Mouse (Mus musculus) lung, embryonic 16.5 days (tissue): ENCODE data around the gene Ilf3. TPM values are rescaled to one million over a fixed set of nuclear protein-coding genes. Genes with fewer than 3 reads are reported as not detected.

ENCODE experiments used
- ATAC-seq: fragments of 200-750 bp; cut with Nextera tagmentation; 2 replicates; pipeline ENCODE4 v1.8.0; 2017; ENCODE audit warnings: low read depth, mild to moderate bottlenecking, moderate library complexity
- H3K27ac ChIP-seq: fragments of 300-500 bp; sonication (generic); 2 replicates; pipeline ENCODE4 v1.5.1; 2014; ENCODE audit warnings: mild to moderate bottlenecking, control low read depth, low read length
- H3K27me3 ChIP-seq: fragments of 300-500 bp; sonication (generic); 2 replicates; pipeline ENCODE4 v1.6.1; 2014; ENCODE audit warnings: low read depth, low read length, mixed read lengths; ENCODE audit not compliant: control insufficient read depth, insufficient read depth
- H3K36me3 ChIP-seq: fragments of 300-500 bp; sonication (generic); 2 replicates; pipeline ENCODE4 v1.6.1; 2014; ENCODE audit warnings: low read length; ENCODE audit not compliant: control insufficient read depth, insufficient read depth
- H3K4me1 ChIP-seq: fragments of 300-500 bp; sonication (generic); replicated peaks from 2 replicates; pipeline ENCODE4 v1.6.1; 2014; ENCODE audit warnings: low read length, mixed read lengths; ENCODE audit not compliant: control insufficient read depth, insufficient read depth
- H3K4me2 ChIP-seq: fragments of 300-500 bp; sonication (generic); 2 replicates; pipeline ENCODE4 v1.6.1; 2014; ENCODE audit warnings: low read depth, low read length, control low read depth
- H3K4me3 ChIP-seq: fragments of 300-500 bp; sonication (generic); 2 replicates; pipeline ENCODE4 v1.5.1; 2014; ENCODE audit warnings: mild to moderate bottlenecking, low read length, control low read depth
- H3K9ac ChIP-seq: fragments of 300-500 bp; sonication (generic); 2 replicates; pipeline ENCODE4 v1.6.1; 2014; ENCODE audit warnings: low read length, control low read depth
- H3K9me3 ChIP-seq: fragments of 300-500 bp; sonication (generic); 2 replicates; pipeline ENCODE4 v1.6.1; 2016; ENCODE audit warnings: low read length; ENCODE audit not compliant: control insufficient read depth
- WGBS: fragments of 180-500 bp; shearing (Covaris S2); extraction: QIAGEN DNeasy Blood & Tissue Kit; methylation state at CpG from one replicate; pipeline ENCODE4 v1.1.7; 2014; 5-methylcytosine and 5-hydroxymethylcytosine counted together
- polyA plus RNA-seq: library from polyadenylated mRNA; unstranded; fragments of >200 nt; fragmentation: Nextera tagmentation; extraction: Ambion mirVana; gene quantifications from 2 replicates; pipeline ENCODE4 v1.2.1, GENCODE M21; 2015

The Ilf3 gene
- polyA plus RNA-seq, 1 experiment from 2014 or later, result 168 TPM

GRCm38 (mm10) chr9:21379195-21379594 lies 11.5 kb downstream of the Ilf3 start:
- Histone ChIP-seq H3K4me3 (no peak overlapping the region), H3K9ac (no peak overlapping the region), H3K9me3 (no peaks in the 10 kb centered on the region), H3K4me1 (peaks cover 5% of the 10 kb centered on the region; the same call in 1 of the 2 replicates), H3K36me3 (peaks cover 6% of the 10 kb centered on the region; the same call in 1 of the 2 replicates), H3K4me2 (no peak overlapping the region), H3K27me3 (no peaks in the 10 kb centered on the region), H3K27ac (no peak overlapping the region)
- ATAC-seq, result no peak
- WGBS, result 63% methylated on average over 3 of the region's 3 CpGs

GRCm38 (mm10) chr9:21380868-21381267 lies 13.2 kb downstream of the Ilf3 start:
- no peaks in the 10 kb centered on the region for H3K9me3 ChIP-seq
- ATAC-seq, result no peak
- H3K27me3 ChIP-seq, result no peaks in the 10 kb centered on the region
- H3K27ac ChIP-seq, result no peak overlapping the region
- peaks cover 5% of the 10 kb centered on the region; the same call in 1 of the 2 replicates for H3K36me3 ChIP-seq
- no peak overlapping the region for H3K4me2 ChIP-seq
- no peak overlapping the region for H3K9ac ChIP-seq
- no peak overlapping the region for H3K4me3 ChIP-seq
- peaks cover 5% of the 10 kb centered on the region; the same call in 1 of the 2 replicates for H3K4me1 ChIP-seq

DNA sequence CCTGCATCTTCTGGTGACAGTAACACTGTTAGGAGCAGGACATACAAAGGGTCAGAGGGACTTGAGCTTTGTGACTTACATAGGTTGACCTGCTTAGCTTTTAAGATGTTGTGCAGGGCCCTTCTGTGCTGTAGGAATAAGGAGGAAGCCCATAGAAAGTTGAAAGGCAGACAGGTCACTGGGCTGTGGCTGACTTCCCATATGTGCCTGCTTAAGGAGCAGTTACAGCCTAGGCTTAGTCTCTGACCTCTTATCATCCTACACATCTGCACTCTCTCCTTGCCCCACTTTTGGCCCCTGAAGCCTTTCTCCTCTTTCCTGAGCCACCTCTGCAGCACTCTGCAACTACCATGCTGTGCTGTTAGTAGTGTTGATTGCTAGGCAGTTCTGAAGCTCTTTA lies 16.3 kb downstream of the Ilf3 start:
- no peaks in the 10 kb centered on the region for H3K27me3 ChIP-seq
- H3K9ac ChIP-seq, result no peak overlapping the region
- H3K4me2 ChIP-seq, result no peak overlapping the region
- H3K9me3 ChIP-seq, result no peaks in the 10 kb centered on the region
- H3K4me3 ChIP-seq, result no peak overlapping the region
- peaks cover 8% of the 10 kb centered on the region; the same call in 1 of the 2 replicates for H3K36me3 ChIP-seq
- ATAC-seq, result no peak
- H3K4me1 ChIP-seq, result peaks cover 5% of the 10 kb centered on the region; the same call in 1 of the 2 replicates
- no peak overlapping the region for H3K27ac ChIP-seq

- H3K4me1 ChIP-seq, result no peaks in the 10 kb centered on the region
- H3K36me3 ChIP-seq, result peaks cover 85% of the 10 kb centered on the region
- no peak for ATAC-seq
- no peaks in the 10 kb centered on the region for H3K9me3 ChIP-seq
- no peak overlapping the region for H3K4me3 ChIP-seq
- H3K27ac ChIP-seq, result no peak overlapping the region
- H3K27me3 ChIP-seq, result no peaks in the 10 kb centered on the region
- H3K9ac ChIP-seq, result no peak overlapping the region
- H3K4me2 ChIP-seq, result no peak overlapping the region
- WGBS, result 82% methylated on average over 10 of the region's 10 CpGs
Measured at GRCm38 (mm10) chr9:21392646-21393175, 25.0 kb downstream of the Ilf3 start.

GRCm38 (mm10) chr9:21395692-21396091 lies 28.0 kb downstream of the Ilf3 start:
- H3K4me3 ChIP-seq, result no peak overlapping the region
- H3K27ac ChIP-seq, result no peak overlapping the region
- WGBS, result 84% methylated on average over 3 of the region's 3 CpGs
- H3K27me3 ChIP-seq, result no peaks in the 10 kb centered on the region
- H3K9ac ChIP-seq, result no peak overlapping the region
- H3K4me2 ChIP-seq, result no peak overlapping the region
- ATAC-seq, result no peak
- no peaks in the 10 kb centered on the region for H3K4me1 ChIP-seq
- H3K36me3 ChIP-seq, result peaks cover 83% of the 10 kb centered on the region
- no peaks in the 10 kb centered on the region for H3K9me3 ChIP-seq

- Histone ChIP-seq H3K36me3 (peaks cover 80% of the 10 kb centered on the region), H3K4me2 (no peak overlapping the region), H3K9me3 (no peaks in the 10 kb centered on the region), H3K9ac (no peak overlapping the region), H3K27me3 (no peaks in the 10 kb centered on the region), H3K4me3 (no peak overlapping the region), H3K4me1 (no peaks in the 10 kb centered on the region), H3K27ac (no peak overlapping the region)
- ATAC-seq, result no peak
- 93% methylated on average over 3 of the region's 3 CpGs for WGBS
Measured at GRCm38 (mm10) chr9:21397170-21397569, 29.5 kb downstream of the Ilf3 start.

DNA sequence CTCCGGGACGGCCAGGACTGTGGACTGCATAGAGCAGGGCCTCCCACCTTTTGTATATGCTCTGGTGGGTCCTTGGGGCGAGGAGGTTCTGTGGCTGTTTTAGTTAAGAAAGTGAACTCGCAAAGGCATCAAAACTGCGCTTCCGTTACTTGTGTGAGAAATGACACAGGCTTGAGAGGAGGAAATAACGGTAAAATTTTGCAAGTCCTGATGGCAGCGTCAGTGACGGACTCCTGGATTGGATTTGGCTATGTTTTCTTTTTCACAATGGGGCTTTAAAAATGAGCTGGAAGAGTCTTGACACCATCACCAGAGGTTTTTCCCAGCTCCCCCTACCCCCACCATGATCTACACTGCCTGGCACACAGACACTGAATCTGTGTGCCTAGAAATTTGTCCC lies 33.4 kb downstream of the Ilf3 start:
- Histone ChIP-seq H3K4me3 (no peak overlapping the region), H3K36me3 (peaks cover 78% of the 10 kb centered on the region), H3K9me3 (no peaks in the 10 kb centered on the region), H3K4me1 (no peaks in the 10 kb centered on the region), H3K4me2 (no peak overlapping the region), H3K27me3 (no peaks in the 10 kb centered on the region), H3K27ac (no peak overlapping the region), H3K9ac (no peak overlapping the region)
- no peak for ATAC-seq
- WGBS, result 93% methylated on average over 9 of the region's 9 CpGs

DNA sequence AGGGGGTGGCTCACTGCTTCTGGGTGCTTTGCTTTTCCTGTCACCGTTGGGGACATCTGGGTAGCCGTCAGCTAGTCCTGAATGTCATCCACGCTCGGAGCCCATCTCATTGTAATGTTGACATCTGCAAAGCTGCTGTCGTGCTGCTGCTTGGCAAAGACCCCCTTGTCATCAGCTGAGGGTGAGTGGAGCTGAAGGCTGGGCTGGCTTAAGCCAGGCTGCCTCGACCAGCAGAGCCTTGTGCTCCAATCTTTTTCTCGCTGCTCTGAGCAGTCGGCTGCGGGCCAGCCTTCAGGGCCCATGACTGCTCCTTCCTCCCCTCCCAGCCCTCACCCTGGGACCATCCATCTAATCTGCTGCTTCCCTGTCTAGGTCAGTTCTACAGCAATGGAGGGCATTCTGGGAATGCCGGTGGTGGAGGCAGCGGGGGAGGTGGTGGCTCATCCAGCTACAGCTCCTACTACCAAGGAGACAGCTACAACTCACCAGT lies 35.1 kb downstream of the Ilf3 start:
- no peak overlapping the region for H3K27ac ChIP-seq
- peaks cover 69% of the 10 kb centered on the region for H3K36me3 ChIP-seq
- H3K4me2 ChIP-seq, result no peak overlapping the region
- H3K4me1 ChIP-seq, result no peaks in the 10 kb centered on the region
- H3K4me3 ChIP-seq, result no peak overlapping the region
- ATAC-seq, result no peak
- H3K9ac ChIP-seq, result no peak overlapping the region
- no peaks in the 10 kb centered on the region for H3K9me3 ChIP-seq
- no peaks in the 10 kb centered on the region for H3K27me3 ChIP-seq
- 71% methylated on average over 11 of the region's 11 CpGs for WGBS

DNA sequence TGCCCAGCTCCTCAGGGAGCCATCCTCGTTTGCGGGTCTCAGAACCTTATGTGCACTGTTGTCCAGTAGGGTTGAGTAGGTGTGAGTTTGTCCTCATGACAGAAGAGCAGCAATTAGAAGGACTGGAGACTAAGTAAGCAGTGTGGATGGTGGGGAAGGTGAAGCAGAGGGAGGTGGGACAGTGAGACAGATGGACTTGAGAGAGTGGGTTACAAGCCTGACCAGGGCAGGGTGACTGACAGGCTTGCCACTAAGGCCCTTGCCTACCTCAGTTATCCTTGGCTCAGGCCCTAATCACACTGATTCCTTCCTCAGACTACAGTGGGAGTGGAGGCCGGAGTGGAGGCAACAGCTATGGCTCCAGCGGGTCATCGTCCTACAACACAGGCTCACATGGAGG lies 36.1 kb downstream of the Ilf3 start:
- no peak for ATAC-seq
- WGBS, result 93% methylated on average over 5 of the region's 5 CpGs
- H3K9ac ChIP-seq, result no peak overlapping the region
- H3K9me3 ChIP-seq, result no peaks in the 10 kb centered on the region
- no peaks in the 10 kb centered on the region for H3K27me3 ChIP-seq
- H3K4me2 ChIP-seq, result no peak overlapping the region
- H3K36me3 ChIP-seq, result peaks cover 66% of the 10 kb centered on the region
- no peak overlapping the region for H3K4me3 ChIP-seq
- no peak overlapping the region for H3K27ac ChIP-seq
- no peaks in the 10 kb centered on the region for H3K4me1 ChIP-seq

GRCm38 (mm10) chr9:21405525-21405924 lies 37.9 kb downstream of the Ilf3 start:
- 67% methylated on average over 4 of the region's 4 CpGs for WGBS

More at GRCm38 (mm10) chr9:21405525-21405924, 37.9 kb downstream of the Ilf3 start:
- H3K4me1 ChIP-seq, result no peaks in the 10 kb centered on the region
- peaks cover 54% of the 10 kb centered on the region for H3K36me3 ChIP-seq
- no peak for ATAC-seq
- H3K27me3 ChIP-seq, result no peaks in the 10 kb centered on the region
- H3K4me2 ChIP-seq, result no peak overlapping the region
- no peak overlapping the region for H3K9ac ChIP-seq
- H3K27ac ChIP-seq, result no peak overlapping the region
- H3K9me3 ChIP-seq, result no peaks in the 10 kb centered on the region
- no peak overlapping the region for H3K4me3 ChIP-seq
